Mouse (Mus musculus) lung, postnatal 0 days (tissue): ENCODE results near the gene Asb12.
"Not testable (repeated sequence)": the region's sequence is repeated elsewhere in the genome, so short reads cannot be mapped to it uniquely, and the experiment has no call there.

Experiments used
- CTCF ChIP-seq: IDR thresholded peaks from 2 replicates; pipeline ENCODE4 v1.5.1; 2016; ENCODE audit warnings: antibody characterized with exemption, mild to moderate bottlenecking
- EP300 ChIP-seq: IDR thresholded peaks from 2 replicates; pipeline ENCODE4 v1.6.1; 2016; ENCODE audit warnings: antibody characterized with exemption, mild to moderate bottlenecking, control low read depth

DNA sequence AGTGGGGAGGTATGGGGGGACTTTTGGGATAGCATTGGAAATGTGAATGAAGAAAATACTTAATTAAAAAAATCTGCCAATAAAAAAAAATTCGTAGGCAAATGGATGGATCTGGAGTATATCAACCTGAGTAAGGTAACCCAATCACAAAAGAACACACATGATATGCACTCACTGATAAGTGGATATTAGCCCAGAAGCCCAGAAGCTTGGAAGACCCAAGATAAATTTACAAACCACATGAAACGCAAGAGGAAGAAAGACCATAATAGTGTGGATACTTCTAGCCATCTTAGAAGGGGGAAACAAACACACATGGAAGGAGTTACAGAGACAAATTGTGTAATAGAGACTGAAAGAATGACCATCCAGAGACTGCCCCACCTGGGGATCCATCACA is 22.3 kb downstream of the Asb12 start:
- not testable (repeated sequence) for TF ChIP-seq CTCF, EP300
